Mouse (Mus musculus): ENCODE data around the gene Trip4.

Trip4 gene

DNA sequence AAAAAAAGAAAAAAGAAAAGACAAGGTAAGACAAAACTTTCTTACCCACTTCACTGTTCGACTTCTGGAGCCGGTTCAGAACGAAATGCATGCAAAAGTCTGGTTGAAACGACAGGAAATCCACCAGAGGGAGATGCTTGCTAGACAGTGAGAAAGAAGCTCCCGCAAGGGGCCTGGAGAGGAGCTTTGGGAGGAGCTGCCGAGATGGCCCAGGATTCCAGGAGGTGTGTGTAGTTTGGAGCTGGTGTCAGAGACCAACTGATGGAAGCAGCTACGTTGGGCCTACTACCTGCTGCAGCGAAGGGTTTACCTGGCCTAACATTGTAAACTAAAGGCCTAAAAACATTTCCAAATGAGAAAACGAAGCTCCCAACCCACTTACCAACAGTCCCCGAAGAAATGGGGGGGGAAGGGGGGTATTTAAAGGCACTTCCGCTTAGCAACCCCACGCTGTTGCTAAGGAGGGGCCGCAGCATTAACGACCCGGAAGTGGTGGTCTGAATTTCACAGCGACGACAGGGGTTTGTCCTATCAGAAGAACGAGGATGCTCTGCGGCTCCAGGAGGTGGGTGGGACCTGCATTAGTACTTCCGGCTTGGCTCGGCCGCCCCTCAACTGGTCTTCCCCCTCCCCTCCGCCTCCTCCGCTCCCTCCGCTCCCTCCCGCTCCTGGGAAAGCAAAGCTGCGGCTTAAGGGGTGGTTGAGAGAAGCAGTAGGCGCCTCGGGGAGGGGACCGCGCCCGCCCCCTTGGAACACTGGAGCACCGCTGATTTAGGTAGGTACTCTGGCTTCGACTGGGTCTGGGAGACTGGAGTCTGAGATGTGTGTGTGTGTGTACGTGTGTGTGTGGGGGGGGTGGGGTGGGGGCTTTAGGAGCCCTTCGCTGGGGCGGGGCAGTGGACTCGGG, at the start of gene Trip4, which contains the start of gene Csnk1g1:
TSS of gene Trip4 (minus strand) at position 401 of the 907 bp plus-strand sequence.
TSS of gene Csnk1g1 (plus strand) at position 531 of the 907 bp plus-strand sequence.
- peak; percentile 99 for DNase-seq

DNA sequence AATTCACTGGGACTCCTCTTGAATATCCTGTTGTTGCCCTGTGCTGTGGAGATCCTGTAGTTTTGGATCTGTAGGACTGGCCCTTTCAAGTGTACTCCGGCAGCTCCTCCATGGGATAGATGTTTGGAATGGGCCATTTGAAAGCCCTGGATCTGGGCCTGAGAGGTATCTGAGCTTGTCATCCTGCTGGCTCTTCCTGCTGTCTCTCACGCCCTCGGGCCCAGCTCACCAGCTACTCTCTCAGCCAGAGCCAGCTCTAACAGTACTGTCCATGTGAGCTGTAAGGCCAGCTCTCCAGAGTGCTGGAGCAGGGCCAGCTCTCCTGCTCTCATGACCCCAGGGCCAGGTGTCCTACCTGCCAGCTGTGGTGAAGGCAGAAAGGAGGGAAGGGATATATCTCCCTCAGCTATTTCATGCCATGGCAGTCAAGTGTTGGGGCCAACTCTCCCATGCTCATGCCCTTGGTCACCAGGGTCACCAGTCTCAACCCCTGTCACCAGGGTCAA, 42.5 kb upstream of the Trip4 start:
- DNase-seq: no peak

DNA sequence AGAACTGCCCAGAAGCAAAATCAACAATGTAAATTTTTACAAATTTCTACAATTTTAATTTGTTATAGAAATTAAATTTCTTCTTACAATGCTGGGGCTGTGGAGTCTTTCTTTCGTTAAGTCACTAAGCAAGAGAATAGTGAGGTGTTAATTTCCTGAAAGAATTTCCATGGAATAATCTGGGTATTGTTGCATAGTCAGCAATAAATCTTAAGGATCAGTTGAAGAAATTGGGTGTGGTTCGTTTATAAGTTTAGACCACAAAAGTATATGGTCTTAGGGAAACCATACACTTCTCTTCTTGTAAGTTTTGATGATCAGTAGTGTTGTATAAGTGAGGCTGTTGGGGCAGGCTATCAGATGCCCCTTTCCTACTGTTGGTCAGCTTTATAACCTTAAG, 29.0 kb upstream of the Trip4 start:
- no peak for DNase-seq

DNA sequence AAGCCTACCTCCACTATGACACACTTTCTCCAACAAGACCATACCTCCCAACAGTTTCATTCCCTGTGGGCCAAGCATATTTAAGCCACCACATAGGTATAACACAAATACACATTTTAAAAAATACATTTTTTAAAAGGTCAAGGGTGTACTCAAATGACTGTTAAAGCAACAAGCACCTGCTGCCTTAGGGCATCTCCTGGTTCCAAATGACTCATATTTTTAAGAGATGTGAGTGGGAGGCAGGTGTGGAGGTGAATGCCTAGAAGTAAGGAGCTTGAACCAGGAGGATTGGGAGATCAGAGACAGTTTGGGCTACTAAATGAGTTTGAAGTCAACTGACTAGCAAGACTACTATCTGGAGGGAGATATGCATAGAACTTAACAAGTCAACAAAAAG, 21.2 kb upstream of the Trip4 start:
- no peak for DNase-seq

DNA sequence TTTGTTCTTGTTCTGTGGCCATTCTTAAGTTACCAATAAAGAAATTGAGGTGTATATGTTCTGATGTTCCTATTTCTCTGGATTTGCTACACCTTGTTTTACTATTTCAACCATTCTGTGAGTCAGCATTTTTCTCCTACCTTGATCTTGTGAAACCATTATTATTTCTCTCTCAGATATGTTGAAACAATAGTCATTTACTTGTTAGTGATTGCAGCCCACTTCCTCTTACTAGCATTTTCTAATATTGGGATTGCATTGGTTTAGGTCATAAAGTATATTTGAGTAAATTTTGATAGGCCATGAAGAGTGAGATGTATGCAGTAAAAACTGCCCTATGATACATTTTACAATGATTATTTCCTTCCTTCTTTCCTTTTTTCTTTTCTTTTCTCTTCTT, 19.9 kb upstream of the Trip4 start:
- DNase-seq: no peak

DNA sequence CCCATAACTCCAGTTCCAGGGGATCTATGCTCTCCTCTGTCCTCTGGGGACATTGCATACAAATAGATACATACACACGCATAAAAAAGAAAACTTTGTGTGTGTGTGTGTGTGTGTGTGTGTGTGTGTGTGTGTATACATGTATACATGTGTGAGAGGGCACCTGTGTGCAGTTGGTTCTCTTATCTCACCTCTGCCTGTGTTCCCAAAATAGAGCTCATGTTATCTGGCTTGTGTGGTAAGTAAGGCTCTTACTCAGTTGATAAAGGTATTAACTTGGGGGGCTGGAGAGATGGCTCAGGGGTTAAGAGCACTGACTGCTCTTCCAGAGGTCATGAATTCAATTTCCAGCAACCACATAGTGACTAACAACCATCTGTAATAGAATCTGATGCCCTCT, 8.4 kb upstream of the Trip4 start:
- DNase-seq: no peak

DNA sequence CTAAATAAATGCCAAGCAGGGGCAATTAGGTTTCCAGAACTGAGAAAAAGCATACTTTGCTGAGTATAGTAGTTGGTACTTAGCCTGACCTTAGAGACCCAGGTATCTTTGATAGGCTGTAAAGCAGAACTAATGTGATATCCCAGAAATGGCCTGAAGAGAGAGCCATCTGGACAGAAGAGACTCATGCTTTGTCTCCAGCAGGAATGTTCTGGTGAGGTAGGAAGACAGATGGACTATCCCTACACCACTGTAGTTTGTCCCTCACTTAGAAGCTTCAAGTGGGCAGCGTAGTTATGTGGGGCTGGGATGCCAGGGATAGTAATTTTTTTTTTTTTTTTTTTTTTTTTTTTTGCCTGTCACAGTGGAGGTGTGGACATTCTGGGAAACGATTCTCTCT, 5.4 kb upstream of the Trip4 start:
- no peak for DNase-seq

DNA sequence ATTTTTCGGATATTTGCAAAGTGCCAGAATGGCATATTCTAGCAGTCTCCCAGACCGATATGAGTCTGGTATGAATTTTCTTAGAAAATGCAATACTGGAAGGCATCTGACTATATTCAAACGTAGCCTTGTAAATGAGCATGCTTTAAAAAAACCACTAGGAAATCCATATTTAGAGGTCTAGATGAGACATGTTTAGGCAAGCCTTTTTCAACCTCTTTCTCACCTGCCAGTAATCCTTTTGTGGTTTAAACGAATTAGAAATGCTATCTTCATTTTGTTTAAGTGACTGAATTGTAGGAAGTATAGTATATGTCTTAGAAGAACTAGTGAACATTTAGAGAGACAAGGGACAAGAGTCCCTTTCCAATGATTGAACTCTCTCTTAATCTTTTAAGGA, 1.2 kb upstream of the Trip4 start:
- no peak for DNase-seq

DNA sequence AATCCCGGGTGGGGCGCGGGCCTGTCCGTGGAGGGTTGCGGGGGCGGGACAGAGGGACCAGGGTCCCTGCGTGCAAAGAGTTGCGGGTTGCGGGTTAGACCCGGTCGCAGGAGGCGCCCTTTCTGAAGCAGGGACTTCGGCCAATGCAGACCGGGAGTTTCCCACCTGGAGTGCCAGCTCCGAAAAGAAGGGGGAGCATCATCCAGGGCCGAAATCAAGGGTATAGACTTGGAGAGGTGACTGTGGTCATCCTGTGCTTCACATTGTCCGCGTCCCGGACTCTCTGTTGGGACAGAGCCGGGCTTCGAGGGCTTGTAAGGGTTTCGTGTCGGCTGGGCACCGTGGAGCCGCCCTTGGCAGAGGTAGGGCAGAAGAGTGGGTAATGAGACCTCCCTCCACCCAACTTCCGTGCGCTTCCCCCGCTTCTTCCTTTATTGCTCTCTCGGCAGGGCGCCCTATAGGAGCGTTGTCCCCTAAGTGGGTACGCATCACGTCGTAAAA, 757 bp upstream of the Trip4 start:
- peak; percentile 61 for DNase-seq

DNA sequence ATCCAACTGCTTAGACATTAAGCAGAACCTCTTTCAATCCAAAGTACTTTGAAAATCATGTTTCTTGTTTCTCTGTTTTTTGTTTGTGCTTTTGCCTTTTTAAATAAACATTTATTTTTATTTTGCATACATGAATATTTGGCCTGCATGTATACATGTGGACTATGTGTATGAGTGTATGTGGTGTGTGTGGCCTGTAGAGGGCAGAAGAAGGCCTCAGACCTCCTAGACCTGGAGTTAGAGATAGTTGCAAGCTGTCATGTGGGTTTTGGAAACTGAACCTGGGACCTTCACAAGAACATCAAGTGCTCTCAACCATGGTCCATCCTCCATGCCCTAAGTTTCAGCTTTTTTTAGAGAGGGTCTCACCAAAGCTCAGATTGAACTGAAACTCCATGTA, 5.2 kb downstream of the Trip4 start:
- peak; percentile 5 for DNase-seq

DNA sequence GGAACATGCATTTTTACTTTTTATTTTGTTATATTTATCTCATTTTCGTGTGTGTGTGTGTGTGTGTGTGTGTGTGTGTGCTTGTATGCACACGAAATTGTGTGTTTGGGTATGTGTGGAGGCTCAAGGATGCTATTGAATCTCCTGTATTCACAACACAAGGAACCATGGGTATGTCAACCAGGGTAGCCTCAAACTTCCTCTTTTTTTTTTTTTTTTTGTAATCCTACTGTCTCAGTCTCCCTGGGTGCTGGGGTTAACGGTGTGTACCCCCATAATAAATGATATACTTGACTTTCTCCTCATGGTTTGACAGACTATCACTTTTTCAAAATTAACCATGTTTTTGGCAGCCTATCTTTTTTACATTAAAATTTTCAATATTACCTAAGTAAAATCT, 5.7 kb downstream of the Trip4 start:
- no peak for DNase-seq

DNA sequence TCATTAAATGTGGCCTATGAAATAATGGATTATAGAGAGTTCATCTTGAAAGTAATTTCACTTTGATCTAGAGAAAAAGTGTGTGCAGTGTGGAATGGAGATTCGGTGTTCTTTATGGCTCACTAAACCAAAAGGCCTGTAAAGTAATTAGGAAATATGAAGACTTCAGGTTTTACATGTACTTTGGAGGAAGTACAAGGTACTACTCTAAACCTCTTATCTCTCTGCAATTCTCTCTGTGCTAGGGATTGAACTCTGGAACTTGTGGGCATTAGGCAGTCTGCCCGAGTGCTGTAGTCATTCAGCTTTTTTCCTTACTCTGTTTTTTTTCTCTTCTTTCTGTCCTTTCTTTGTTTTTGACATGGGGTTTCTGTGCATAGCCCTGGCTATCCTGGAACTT, 11.6 kb downstream of the Trip4 start:
- DNase-seq: no peak

DNA sequence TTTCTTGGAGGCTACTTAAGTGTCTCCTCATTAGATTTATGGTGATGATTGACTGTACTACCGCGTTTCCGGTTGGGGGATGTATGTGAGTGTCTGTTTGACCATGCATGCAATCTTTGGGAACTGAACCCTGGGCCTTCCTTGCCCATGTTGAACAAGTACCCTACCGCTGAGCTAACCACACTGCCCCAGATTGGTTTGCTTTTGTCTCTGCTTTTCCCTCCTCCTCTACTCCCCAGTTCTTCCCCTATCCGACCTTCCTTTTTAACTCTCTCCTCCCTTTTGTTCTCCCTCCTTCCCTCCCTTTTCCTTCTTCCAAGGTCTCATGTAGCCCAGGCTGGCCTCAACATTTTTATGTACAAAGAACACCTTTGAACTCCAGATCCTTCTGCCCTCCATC, 17.5 kb downstream of the Trip4 start:
- no peak for DNase-seq

DNA sequence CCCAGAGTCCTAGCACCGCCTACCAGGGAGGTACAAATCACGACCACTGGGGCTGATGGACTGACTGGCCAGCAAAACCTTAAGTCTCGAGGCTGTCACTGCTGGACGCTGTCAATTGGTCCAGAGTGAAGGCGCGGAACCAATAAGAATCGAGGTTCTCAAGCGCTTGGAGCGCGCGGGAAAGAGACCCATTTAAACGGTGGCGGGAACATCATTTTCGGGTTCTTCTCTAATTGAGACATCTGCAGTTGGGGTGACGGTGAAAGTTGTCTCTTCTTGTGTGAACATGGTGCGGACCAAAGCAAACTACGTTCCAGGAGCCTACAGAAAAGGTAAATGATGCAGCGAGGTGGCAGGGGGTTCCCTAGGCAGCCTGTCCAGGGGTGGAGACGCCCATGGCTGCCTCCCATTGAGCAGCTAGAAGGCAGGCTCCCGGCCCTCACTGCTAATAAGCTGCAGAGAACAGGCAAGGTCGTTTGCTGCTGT, 18.4 kb downstream of the Trip4 start, which contains the start of gene Pclaf:
TSS of gene Pclaf (plus strand) at position 95 of the 486 bp plus-strand sequence.
- DNase-seq: peak; percentile 84

DNA sequence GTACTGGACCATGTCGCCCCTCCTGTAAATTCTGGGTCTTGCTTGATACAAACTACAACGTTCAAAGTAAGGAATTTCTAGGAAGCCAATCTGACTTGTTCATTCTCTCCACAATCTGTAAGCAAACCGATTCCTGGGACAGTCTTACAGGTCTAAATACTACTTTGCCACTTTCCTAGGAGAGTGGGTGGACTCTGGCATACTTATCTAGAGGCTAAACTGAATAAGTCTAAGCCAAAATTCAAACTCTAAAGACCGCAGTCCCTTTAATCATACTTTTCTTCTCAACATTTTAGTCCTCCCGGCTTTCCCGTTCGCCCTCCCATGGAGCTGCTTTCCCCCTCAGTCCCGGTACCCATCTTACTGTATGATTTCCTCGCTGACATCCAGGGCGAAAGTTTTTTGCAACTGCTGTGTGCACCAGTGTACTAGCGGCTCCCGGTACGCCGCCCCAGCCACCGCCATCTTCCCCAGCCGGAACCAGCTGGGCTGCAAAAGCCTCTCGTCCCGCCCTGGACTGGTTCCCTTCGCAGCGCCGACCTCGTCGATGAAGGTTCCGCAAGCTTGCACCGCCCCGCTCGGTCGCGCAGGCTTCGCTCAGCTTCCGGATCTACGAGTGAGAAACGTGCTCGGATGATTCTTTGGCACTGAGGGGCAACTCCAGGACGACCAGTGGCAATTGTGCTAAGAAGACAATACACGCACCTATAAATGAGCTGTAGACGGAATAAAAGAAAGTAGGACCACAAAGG, 23.9 kb downstream of the Trip4 start:
- DNase-seq: peak; percentile 93

DNA sequence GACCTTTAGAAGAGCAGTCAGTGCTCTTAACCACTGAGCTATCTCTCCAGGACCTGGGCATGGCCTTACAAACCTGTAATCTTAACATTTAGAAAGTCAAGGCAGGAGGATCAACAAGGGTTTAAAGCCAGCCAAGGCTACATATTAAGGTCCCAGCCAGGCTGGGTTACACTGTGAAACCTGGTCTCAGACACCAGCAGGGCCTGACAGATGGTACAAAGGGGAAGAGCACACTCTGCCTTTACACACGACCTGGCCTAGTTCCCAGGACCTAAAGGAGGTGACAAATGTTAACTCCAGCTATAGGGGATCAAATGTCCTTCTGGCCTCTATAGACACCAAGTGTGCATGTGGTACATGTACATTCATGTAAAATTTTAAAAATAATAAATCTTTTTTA, 48.9 kb downstream of the Trip4 start:
- no peak for DNase-seq

DNA sequence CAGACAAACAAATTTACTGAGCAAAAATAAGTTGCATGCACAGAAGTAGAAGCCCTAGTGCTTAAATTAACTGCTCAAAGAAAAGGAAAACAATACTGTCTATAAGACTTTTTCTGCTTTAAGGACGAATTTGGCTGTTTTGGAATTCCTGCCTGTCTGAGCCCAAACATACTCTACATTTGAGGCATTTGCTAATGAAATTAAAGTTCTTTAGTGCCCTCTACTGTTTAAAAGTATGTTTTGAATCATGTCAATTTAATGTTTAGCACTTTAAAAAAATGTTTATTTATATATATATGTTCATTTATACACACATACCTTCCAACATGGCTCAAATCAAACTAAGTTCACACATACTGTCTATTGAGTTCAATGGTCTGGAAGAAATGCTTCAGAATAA, 58.4 kb downstream of the Trip4 start:
- no peak for DNase-seq

DNA sequence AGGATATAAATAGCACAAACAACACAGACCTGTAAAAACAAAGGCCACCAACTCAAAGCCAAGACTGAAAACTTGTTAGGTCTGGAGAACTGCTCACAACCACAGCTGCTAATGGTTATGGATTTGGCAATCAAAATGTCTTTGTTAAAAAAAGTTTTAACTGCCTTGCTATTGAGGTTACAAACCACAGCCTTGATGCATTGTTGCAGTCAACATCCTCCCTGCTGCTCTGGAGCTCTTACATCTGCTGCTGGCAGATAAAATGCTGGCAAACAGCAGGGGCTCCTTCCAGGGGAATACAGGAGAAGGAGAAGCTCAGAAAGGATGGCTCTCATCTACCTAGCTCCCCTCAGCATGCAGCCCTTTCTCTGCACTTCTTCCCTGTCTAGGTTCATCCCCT, 60.4 kb downstream of the Trip4 start:
- DNase-seq: no peak

DNA sequence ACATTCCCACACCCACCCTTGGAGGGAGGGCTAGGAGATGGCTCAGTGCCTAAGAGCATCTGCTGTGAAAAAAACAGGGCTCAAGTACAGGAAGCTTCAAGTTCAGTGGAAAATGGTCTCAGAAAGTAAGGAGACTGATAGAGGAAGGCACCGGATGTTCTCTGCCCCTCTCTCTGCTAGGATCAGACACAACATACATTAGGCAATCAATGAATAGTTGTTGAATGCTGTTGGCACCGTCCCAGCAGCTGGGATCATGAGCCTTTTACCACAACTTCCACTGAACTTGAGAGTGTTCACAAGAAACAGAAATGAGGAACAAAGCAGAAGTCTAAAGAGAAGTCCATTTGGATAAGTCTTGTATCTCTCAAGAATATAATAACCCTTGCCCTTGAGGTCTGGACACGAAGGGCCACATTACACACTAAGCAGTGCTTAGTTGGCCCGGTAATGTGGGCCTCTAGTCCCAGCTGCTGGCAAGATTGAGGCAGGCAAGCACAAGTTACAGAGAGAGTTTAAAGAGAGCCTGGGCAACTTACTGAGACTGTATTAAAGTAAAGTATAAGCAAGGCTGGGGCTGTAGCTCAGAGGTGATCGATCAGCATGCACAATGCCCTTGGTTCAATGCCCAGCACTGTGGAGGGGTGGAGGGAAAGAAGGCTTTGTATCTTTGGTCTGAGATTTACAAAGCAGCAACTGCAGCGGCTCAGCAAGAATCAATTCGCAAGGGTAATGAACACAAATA, 64.0 kb downstream of the Trip4 start:
- DNase-seq: peak; percentile 74

DNA sequence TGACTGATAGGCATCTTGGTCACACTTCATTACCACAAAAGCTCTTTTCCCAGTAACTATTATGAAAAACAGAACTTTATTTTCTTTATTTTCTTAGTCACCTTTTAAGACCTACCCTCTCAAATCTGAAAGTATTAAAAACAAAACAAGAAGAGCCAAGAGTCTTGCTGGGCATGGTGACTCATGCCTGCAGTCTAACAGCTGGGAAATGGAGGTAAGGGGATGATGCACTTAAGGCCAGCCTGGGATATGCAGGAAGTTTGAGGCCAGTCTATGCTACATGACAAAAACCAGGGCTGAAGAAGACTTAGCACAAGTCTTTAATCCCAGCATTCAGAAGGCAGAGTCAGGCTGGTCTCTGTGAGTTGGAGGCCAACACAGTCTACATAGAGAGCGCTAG, 68.8 kb downstream of the Trip4 start:
- DNase-seq: no peak

DNA sequence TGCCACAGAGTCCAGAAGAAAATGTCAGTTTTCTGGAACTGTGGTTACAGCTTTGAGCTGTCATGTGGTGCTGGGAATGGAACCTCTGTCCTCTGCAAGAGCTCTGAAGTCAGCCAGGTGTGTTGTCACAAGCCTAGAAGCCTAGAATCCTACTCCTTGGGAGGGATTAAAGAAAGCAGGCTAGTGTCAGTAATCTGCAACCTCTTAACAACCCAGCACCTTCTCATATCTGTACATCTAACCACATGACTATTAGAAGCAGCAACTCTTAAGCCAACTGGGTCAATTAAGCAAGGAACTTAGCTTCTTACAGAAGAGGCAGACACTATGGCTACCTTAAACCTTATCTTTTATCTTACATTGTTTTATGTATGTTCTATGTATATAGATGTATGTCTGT, 71.7 kb downstream of the Trip4 start:
- DNase-seq: no peak

DNA sequence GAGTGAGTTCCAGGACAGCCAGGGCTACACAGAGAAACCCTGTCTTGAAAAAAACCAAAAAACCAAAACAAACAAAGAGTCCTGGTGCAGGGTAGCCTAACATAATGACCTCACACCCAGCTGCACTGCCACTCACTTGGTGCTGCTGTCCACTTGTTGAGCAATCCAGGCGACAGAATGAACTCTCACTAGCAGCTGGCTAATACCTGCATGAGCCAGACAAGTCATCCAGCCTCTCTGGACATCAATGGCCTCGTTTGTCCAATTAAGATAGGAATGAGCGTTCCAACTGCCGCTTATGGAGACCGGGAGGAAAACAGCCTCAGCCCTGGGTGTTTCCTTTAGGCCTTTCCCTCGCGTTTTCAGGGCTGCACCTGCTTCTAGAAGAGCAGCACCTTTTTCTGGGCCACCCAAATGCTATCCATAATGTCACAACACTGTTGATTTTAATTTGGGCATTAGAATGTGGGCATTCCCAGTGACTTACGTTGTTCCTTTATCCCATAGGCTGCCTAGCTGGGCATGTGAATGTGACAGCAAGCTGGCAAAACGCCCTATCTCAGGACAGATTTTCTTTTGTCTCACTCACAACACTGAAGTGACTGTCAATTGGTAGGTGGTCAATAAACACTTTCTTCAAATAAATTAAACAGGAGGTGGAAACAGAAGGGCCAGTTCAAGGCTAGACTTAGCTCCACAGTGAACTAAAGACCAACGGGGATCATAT, 73.8 kb downstream of the Trip4 start:
- no peak for DNase-seq
